ENCODE assay signal across 10 mouse cellular contexts in genomic region chr6:144203970-144204369, GRCm38 (mm10).
DNase-seq lines count a peak whose midpoint lies in the region; ATAC-seq and TF ChIP-seq lines count a peak whose summit lies in the region.
"Had no signal": no experiment of that assay in that cellular context is flagged by ENCODE, and none has a peak within 500 bp of the region (broad histone marks: within the 10 kb centered on the region; RNA-seq: fewer than 3 reads in every experiment).

No protein-coding gene starts in this region.

- ATAC-seq in embryonic facial prominence, embryonic 11.5 days (replicated peaks; ENCODE audit: insufficient number of reproducible peaks, low FRiP score, low TSS enrichment, low read depth): no peak
- ATAC-seq in midbrain, embryonic 16.5 days: peak; percentile 62
- ATAC-seq in megakaryocyte-erythroid progenitor cell, adult 5-6 weeks (replicated peaks; ENCODE audit: low FRiP score, low TSS enrichment, poor library complexity, severe bottlenecking): no peak
- no peak for ATAC-seq in liver, embryonic 12.5 days

- peak overlapping the region; percentile 49 for H3K4me3 ChIP-seq in left cerebral cortex, adult 2 months
- H3K4me3 ChIP-seq in embryonic facial prominence, embryonic 11.5 days (ENCODE audit: low read depth, low read length): no peak overlapping the region
- no peak overlapping the region for H3K4me3 ChIP-seq in hindbrain, embryonic 10.5 days
- no peak overlapping the region for H3K4me3 ChIP-seq in midbrain, embryonic 16.5 days (ENCODE audit: low read depth, low read length)
- H3K4me3 ChIP-seq in heart, embryonic 10.5 days: no peak overlapping the region
- H3K4me3 ChIP-seq in liver, embryonic 12.5 days: no peak overlapping the region

- H3K27me3 ChIP-seq in embryonic facial prominence, embryonic 11.5 days (ENCODE audit: control insufficient read depth, insufficient read depth, low read length): no peaks in the 10 kb centered on the region
- H3K27me3 ChIP-seq in hindbrain, embryonic 10.5 days (ENCODE audit: insufficient read depth, poor library complexity, severe bottlenecking): no peaks in the 10 kb centered on the region
- H3K27me3 ChIP-seq in midbrain, embryonic 16.5 days (ENCODE audit: control insufficient read depth, insufficient read depth, low read depth, low read length): no peaks in the 10 kb centered on the region
- H3K27me3 ChIP-seq in heart, embryonic 10.5 days (ENCODE audit: insufficient read depth, poor library complexity, severe bottlenecking): no peaks in the 10 kb centered on the region
- no peaks in the 10 kb centered on the region for H3K27me3 ChIP-seq in liver, embryonic 12.5 days (replicated peaks)

- no peaks in the 10 kb centered on the region for H3K9me3 ChIP-seq in embryonic facial prominence, embryonic 11.5 days (replicated peaks; ENCODE audit: control insufficient read depth, low read length)
- H3K9me3 ChIP-seq in hindbrain, embryonic 10.5 days: no peaks in the 10 kb centered on the region
- no peaks in the 10 kb centered on the region for H3K9me3 ChIP-seq in midbrain, embryonic 16.5 days (replicated peaks; ENCODE audit: control insufficient read depth, low read length, poor library complexity, severe bottlenecking)
- H3K9me3 ChIP-seq in heart, embryonic 10.5 days: no peaks in the 10 kb centered on the region
- no peaks in the 10 kb centered on the region for H3K9me3 ChIP-seq in liver, embryonic 12.5 days (replicated peaks)

- no peak; the same call in 1 of the 2 replicates for TF ChIP-seq CTCF in left cerebral cortex, adult 2 months (IDR thresholded peaks at IDR 0.05)

- H3K9ac ChIP-seq in embryonic facial prominence, embryonic 11.5 days (replicated peaks; ENCODE audit: low read length): no peak overlapping the region; the same call in 1 of the 2 replicates
- no peak overlapping the region for H3K9ac ChIP-seq in midbrain, embryonic 16.5 days (ENCODE audit: low read depth, low read length)
- no peak overlapping the region for H3K9ac ChIP-seq in liver, embryonic 12.5 days

- peak overlapping the region; percentile 86 for H3K27ac ChIP-seq in left cerebral cortex, adult 2 months
- H3K27ac ChIP-seq in embryonic facial prominence, embryonic 11.5 days (replicated peaks; ENCODE audit: low read depth, low read length): no peak overlapping the region
- peak overlapping the region; percentile 64 for H3K27ac ChIP-seq in hindbrain, embryonic 10.5 days
- H3K27ac ChIP-seq in midbrain, embryonic 16.5 days (ENCODE audit: low read length): no peak overlapping the region
- no peak overlapping the region for H3K27ac ChIP-seq in heart, embryonic 10.5 days
- no peak overlapping the region for H3K27ac ChIP-seq in liver, embryonic 12.5 days

- H3K4me2 ChIP-seq in embryonic facial prominence, embryonic 11.5 days (ENCODE audit: low read depth, low read length): peak overlapping the region; percentile 2; the same call in 1 of the 2 replicates
- H3K4me2 ChIP-seq in midbrain, embryonic 16.5 days (ENCODE audit: low read length): peak overlapping the region; percentile 51
- H3K4me2 ChIP-seq in liver, embryonic 12.5 days: no peak overlapping the region

- H3K4me1 ChIP-seq in embryonic facial prominence, embryonic 11.5 days (ENCODE audit: control insufficient read depth, insufficient read depth, low read length): no peaks in the 10 kb centered on the region
- H3K4me1 ChIP-seq in hindbrain, embryonic 10.5 days (replicated peaks): peaks cover 47% of the 10 kb centered on the region
- peaks cover 21% of the 10 kb centered on the region for H3K4me1 ChIP-seq in midbrain, embryonic 16.5 days (ENCODE audit: control insufficient read depth, insufficient read depth, low read length)
- H3K4me1 ChIP-seq in heart, embryonic 10.5 days: peaks cover 10% of the 10 kb centered on the region; the same call in 1 of the 2 replicates
- H3K4me1 ChIP-seq in liver, embryonic 12.5 days: no peaks in the 10 kb centered on the region

- intact Hi-C loops in left cerebral cortex, adult 2 months (cut with DNase I): loop anchor here (2.0 to 5.0 kb wide), 2 partner anchors 49 to 882 kb away; no protein-coding TSS in a partner anchor

- no peak for DNase-seq in left cerebral cortex, adult 2 months (ENCODE audit: extremely low spot score in 1 of 2, low spot score in 2 of 2)
- no peak for DNase-seq in left cerebral cortex, adult 8-10 months (ENCODE audit: low spot score in 2 of 2)
- DNase-seq in embryonic facial prominence, embryonic 11.5 days (ENCODE audit: low spot score): no peak
- no peak for DNase-seq in hindbrain, embryonic 10.5 days (ENCODE audit: low spot score)
- no peak for DNase-seq in heart, embryonic 10.5 days (ENCODE audit: low spot score)
- DNase-seq: lung, postnatal 36 days; thymus, postnatal 14 days had no signal

- no peaks in the 10 kb centered on the region for H3K36me3 ChIP-seq in embryonic facial prominence, embryonic 11.5 days (replicated peaks; ENCODE audit: control insufficient read depth, insufficient read depth, low read depth, low read length)
- no peaks in the 10 kb centered on the region for H3K36me3 ChIP-seq in hindbrain, embryonic 10.5 days
- no peaks in the 10 kb centered on the region for H3K36me3 ChIP-seq in midbrain, embryonic 16.5 days (ENCODE audit: control insufficient read depth, insufficient read depth, low read length)
- H3K36me3 ChIP-seq in heart, embryonic 10.5 days: no peaks in the 10 kb centered on the region
- no peaks in the 10 kb centered on the region for H3K36me3 ChIP-seq in liver, embryonic 12.5 days

- WGBS in embryonic facial prominence, embryonic 11.5 days: 34% methylated on average over 8 of the region's 8 CpGs
- 26% methylated on average over 8 of the region's 8 CpGs for whole genome bisulfite sequencing in hindbrain, embryonic 10.5 days
- WGBS in midbrain, embryonic 16.5 days: 16% methylated on average over 8 of the region's 8 CpGs
- WGBS in heart, embryonic 10.5 days: 56% methylated on average over 8 of the region's 8 CpGs
- 53% methylated on average over 8 of the region's 8 CpGs for WGBS in liver, embryonic 12.5 days (ENCODE audit: insufficient replicate concordance)

Comparison
In these comparisons a context has a peak if more than half of its experiments do, and no peak if none do; other contexts are left out.
1. H3K27ac ChIP-seq: peak in left cerebral cortex, adult 2 months (single experiment) and hindbrain, embryonic 10.5 days (single experiment); none in embryonic facial prominence, embryonic 11.5 days (single experiment), midbrain, embryonic 16.5 days (single experiment), heart, embryonic 10.5 days (single experiment) and liver, embryonic 12.5 days (single experiment).